Mouse (Mus musculus): Measurements from ENCODE around the gene Znrf3.

DNA sequence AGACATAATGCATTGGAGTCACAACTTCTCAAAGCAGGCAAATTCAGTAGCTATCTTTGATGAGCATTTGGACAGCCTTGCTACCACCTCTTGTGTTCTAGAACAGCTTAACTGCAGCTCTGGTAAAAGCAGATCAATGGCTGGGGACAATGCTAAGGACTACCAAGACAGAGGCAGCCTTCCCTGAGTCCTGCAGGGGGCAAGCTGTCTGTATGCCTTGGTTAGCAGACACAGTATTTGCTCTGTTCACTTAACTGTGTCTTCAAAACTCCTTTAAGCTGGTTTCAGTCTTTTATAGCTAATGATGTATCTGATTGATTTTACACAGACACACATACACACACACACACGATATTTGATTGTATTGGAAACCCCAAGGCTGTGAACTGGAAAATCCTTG, 117.0 kb downstream of the Znrf3 start:
- TF ChIP-seq POLR2A (IDR thresholded peaks at IDR 0.05; ENCODE audit: low read depth, low read length) (no peak), CTCF (IDR thresholded peaks at IDR 0.05; ENCODE audit: extremely low read depth, insufficient read depth, insufficient read length, insufficient replicate concordance) (no peak)
